Mouse (Mus musculus): ENCODE measurements at regions not wholly inside any gene's neighbourhood (a gene's known extent, or its start where the extent isn't known, plus 50 kb on each side); places are given as distances from the start of the nearest gene placed in this dataset.
A peak's percentile ranks its signal among the peaks of the same experiment; 100 is the strongest.

DNA sequence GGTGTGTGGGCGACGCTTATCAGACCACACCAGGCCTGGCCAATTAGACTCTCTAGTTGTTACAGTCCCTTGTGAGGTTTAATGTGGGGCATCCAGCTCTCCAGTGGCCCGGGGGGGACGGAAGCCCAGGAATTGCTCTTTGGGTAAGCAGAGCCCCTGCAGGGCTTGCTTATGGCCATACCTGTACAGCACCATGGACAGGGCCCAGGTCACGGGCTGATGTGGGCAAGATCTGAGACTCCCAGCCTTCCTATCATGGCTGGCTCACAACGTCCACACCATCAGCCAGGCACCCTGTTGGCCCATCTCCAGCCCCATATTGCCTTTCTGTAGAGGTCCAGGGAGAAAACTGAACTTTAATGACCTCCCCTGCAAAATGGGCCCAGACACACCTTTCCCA lies 111.7 kb upstream of the Unc5b start:
- WGBS, result 59% methylated on average over 6 of the region's 6 CpGs
- no peak for TF ChIP-seq CTCF (IDR thresholded peaks at IDR 0.05; ENCODE audit: extremely low read depth, insufficient read length, insufficient replicate concordance, low read depth, low read length)
- no peak for TF ChIP-seq POLR2A (IDR thresholded peaks at IDR 0.05; ENCODE audit: low read depth, low read length)
- no peaks in the 10 kb centered on the region for H3K27me3 ChIP-seq (ENCODE audit: control insufficient read depth, insufficient read depth, low read length)

DNA sequence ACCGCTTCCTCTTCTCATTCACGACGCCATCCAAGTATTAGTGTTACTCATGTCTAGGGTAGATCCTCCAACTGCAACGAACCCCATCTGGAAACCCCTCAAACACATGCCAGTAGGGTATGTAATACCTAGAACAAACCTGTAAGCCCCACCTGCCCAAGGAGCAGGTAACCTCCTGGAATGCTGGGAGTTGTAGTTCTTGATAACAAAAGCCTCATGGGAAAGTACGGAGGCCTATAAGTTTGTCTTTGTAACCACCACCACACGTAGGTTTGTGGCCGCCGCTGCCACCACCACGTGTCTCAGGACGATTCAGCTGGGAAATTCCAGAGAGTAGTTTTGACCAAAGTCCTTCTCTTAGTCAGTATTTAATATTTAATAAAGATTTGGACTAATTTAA lies 107.4 kb upstream of the Unc5b start:
- Histone ChIP-seq H3K36me3 (ENCODE audit: control insufficient read depth, insufficient read depth, low read length) (no peaks in the 10 kb centered on the region), H3K4me3 (ENCODE audit: low read depth, low read length) (no peak overlapping the region), H3K27me3 (ENCODE audit: control insufficient read depth, insufficient read depth, low read length) (no peaks in the 10 kb centered on the region), H3K27ac (ENCODE audit: insufficient read depth, low read depth, low read length) (no peak overlapping the region), H3K4me1 (ENCODE audit: control insufficient read depth, insufficient read depth, insufficient read length, low read length) (peaks cover 5% of the 10 kb centered on the region; the same call in 1 of the 2 replicates)
- TF ChIP-seq POLR2A (IDR thresholded peaks at IDR 0.05; ENCODE audit: low read depth, low read length), result no peak
- TF ChIP-seq CTCF (IDR thresholded peaks at IDR 0.05; ENCODE audit: extremely low read depth, insufficient read length, insufficient replicate concordance, low read depth, low read length), result no peak
- 77% methylated on average over 10 of the region's 10 CpGs for WGBS

More for the DNA sequence above, 111.7 kb upstream of the Unc5b start:
- Histone ChIP-seq H3K4me3 (ENCODE audit: low read depth, low read length) (no peak overlapping the region), H3K27ac (ENCODE audit: insufficient read depth, low read depth, low read length) (no peak overlapping the region), H3K4me1 (ENCODE audit: control insufficient read depth, insufficient read depth, insufficient read length, low read length) (no peaks in the 10 kb centered on the region), H3K36me3 (ENCODE audit: control insufficient read depth, insufficient read depth, low read length) (no peaks in the 10 kb centered on the region)

DNA sequence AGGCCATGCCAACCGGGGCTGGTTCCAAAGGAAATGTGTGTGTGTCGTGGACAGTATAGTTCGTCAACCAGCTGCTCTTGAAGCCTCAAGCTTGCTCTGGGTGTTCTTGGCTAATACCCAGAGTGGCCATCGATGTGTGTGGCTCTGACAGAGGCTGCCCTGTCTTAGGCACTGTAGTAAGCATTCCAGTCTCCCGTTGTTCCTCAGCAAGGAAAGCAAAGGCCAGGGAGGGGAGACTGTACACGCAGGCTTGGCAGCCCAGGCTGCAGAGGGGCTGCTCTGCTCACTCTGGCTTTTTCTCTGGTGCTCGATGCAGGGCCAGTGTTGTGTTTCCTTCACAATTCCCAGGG lies 106.1 kb upstream of the Unc5b start:
- 59% methylated on average over 7 of the region's 7 CpGs for WGBS
- Histone ChIP-seq H3K36me3 (ENCODE audit: control insufficient read depth, insufficient read depth, low read length) (no peaks in the 10 kb centered on the region), H3K27me3 (ENCODE audit: control insufficient read depth, insufficient read depth, low read length) (no peaks in the 10 kb centered on the region), H3K27ac (ENCODE audit: insufficient read depth, low read depth, low read length) (no peak overlapping the region), H3K4me1 (ENCODE audit: control insufficient read depth, insufficient read depth, insufficient read length, low read length) (peaks cover 5% of the 10 kb centered on the region; the same call in 1 of the 2 replicates), H3K4me3 (ENCODE audit: low read depth, low read length) (no peak overlapping the region)
- no peak for TF ChIP-seq POLR2A (IDR thresholded peaks at IDR 0.05; ENCODE audit: low read depth, low read length)
- no peak for TF ChIP-seq CTCF (IDR thresholded peaks at IDR 0.05; ENCODE audit: extremely low read depth, insufficient read length, insufficient replicate concordance, low read depth, low read length)

DNA sequence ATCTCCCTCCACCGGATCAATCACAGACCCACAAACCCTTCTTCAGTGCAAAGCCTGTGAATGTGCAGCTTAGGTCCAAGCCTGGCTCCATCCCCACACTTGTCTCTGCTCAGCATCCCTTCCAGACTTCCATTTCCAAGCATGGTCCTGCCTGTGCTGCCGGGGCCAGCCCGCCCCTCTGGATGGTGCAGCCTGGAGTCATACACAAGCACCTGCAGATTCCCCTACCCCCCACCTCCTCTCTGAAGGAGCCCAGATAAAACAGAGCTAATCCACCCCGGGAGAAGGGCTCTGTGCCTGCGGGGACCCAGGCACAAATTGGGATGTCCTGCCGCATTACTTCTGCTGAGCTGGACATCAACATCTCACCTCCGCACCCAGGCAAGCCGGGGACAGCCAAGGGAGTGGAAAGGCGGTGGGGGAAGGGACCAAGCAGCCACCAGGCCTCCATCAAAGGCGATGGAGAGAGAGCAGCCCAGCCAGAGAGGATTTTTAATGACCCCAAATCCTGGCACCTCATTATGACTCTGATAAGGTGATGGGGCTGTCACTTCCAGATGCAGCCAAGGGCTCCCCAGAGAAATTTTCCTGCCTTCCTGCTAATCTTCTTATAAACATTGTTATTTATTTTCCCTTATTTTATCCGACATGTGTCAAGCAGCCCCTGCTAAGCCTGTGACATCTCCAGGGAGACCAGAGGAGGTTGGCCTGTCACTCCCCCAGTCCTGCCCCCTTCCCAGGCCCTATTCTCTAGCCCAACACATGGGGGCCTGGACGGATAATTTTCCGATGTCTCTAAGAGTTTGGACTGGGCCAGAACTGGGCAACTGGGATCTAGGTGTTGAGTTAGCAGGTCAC lies 105.5 kb upstream of the Unc5b start:
- WGBS, result 37% methylated on average over 13 of the region's 13 CpGs
- no peak for TF ChIP-seq CTCF (IDR thresholded peaks at IDR 0.05; ENCODE audit: extremely low read depth, insufficient read length, insufficient replicate concordance, low read depth, low read length)
- TF ChIP-seq POLR2A (IDR thresholded peaks at IDR 0.05; ENCODE audit: low read depth, low read length), result no peak
- peaks cover 5% of the 10 kb centered on the region; the same call in 1 of the 2 replicates for H3K4me1 ChIP-seq (ENCODE audit: control insufficient read depth, insufficient read depth, insufficient read length, low read length)
- H3K4me3 ChIP-seq (ENCODE audit: low read depth, low read length), result no peak overlapping the region
- no peaks in the 10 kb centered on the region for H3K36me3 ChIP-seq (ENCODE audit: control insufficient read depth, insufficient read depth, low read length)
- H3K27me3 ChIP-seq (ENCODE audit: control insufficient read depth, insufficient read depth, low read length), result no peaks in the 10 kb centered on the region
- no peak overlapping the region for H3K27ac ChIP-seq (ENCODE audit: insufficient read depth, low read depth, low read length)

DNA sequence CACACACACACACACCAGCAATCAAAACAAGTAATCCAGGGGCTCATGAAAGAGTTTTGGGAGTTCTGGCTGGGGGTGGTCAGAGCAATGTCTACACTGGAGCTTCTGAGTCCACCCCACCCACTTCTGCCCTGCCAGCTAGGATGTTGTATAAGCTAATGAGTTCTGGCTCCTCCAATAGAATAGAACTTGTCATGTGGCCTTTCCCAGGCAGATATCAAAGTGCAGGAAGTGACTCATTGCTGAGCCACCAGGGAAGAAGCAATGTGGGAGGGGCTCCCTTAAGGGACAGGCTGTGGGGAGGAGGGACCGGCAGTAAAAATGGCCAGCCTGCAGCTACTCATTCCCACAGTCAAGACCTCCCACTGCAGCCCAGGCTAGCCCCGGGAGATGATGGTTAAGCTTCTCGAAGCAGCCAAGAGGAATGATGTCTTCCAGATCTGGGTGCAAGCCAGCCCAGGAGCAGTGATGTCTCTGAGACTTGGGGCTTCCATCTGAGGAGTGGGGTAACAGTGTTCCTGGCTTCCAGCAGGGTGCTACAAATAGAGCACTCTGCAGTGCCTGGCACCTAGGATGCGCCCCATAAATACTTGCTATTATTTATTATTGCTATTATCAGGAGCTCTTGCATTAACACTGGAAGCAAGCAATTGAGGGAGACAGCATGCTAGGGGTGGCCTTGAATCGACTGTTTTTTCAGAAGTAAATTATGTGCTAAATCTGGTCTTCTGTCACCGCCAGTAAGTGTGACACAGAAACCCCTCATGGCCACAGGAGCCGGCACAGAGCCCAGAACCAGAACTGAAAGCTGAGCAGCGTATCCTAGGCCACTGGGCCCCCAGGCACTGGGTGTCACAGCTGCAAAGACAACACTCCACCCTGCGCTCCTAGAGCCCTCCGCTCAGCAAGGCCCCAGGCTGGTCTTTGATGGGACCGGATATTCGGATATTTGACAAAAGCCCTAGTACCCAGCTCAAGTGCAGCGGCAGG lies 103.2 kb upstream of the Unc5b start:
- no peaks in the 10 kb centered on the region for H3K27me3 ChIP-seq (ENCODE audit: control insufficient read depth, insufficient read depth, low read length)
- H3K4me3 ChIP-seq (ENCODE audit: low read depth, low read length), result no peak overlapping the region
- H3K4me1 ChIP-seq (ENCODE audit: control insufficient read depth, insufficient read depth, insufficient read length, low read length), result peaks cover 5% of the 10 kb centered on the region; the same call in 1 of the 2 replicates
- WGBS, result 62% methylated on average over 13 of the region's 13 CpGs
- H3K36me3 ChIP-seq (ENCODE audit: control insufficient read depth, insufficient read depth, low read length), result no peaks in the 10 kb centered on the region
- TF ChIP-seq POLR2A (IDR thresholded peaks at IDR 0.05; ENCODE audit: low read depth, low read length) (no peak), CTCF (IDR thresholded peaks at IDR 0.05; ENCODE audit: extremely low read depth, insufficient read length, insufficient replicate concordance, low read depth, low read length) (no peak)
- H3K27ac ChIP-seq (ENCODE audit: insufficient read depth, low read depth, low read length), result peak overlapping the region; percentile 66; the same call in 1 of the 2 replicates

DNA sequence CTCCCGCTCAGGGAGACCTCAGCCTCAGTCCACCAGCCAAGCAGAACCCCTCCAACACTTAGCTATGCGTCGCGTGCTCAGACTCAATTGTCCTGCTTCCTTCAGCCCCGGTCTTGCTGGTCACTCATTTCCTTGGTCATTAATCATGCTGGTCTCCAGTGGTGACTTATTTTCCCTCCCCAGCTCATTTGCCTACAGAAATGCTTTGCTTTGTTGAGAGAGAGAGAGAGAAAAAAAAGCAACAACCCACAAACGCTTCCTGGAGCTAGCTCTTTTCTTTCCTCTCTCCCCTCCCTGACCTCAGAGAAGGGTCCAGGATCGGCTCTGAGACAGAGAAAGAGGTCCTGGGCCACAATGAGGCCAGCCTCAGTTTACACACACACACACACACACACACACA lies 102.5 kb upstream of the Unc5b start:
- Histone ChIP-seq H3K27me3 (ENCODE audit: control insufficient read depth, insufficient read depth, low read length) (no peaks in the 10 kb centered on the region), H3K4me1 (ENCODE audit: control insufficient read depth, insufficient read depth, insufficient read length, low read length) (peaks cover 5% of the 10 kb centered on the region; the same call in 1 of the 2 replicates), H3K27ac (ENCODE audit: insufficient read depth, low read depth, low read length) (peak overlapping the region; percentile 66; the same call in 1 of the 2 replicates), H3K36me3 (ENCODE audit: control insufficient read depth, insufficient read depth, low read length) (no peaks in the 10 kb centered on the region), H3K4me3 (ENCODE audit: low read depth, low read length) (no peak overlapping the region)
- TF ChIP-seq CTCF (IDR thresholded peaks at IDR 0.05; ENCODE audit: extremely low read depth, insufficient read length, insufficient replicate concordance, low read depth, low read length) (no peak), POLR2A (IDR thresholded peaks at IDR 0.05; ENCODE audit: low read depth, low read length) (no peak)
- WGBS, result 35% methylated on average over 7 of the region's 7 CpGs

Data from small intestine, adult 2 months (tissue).